In the genomic region with DNA sequence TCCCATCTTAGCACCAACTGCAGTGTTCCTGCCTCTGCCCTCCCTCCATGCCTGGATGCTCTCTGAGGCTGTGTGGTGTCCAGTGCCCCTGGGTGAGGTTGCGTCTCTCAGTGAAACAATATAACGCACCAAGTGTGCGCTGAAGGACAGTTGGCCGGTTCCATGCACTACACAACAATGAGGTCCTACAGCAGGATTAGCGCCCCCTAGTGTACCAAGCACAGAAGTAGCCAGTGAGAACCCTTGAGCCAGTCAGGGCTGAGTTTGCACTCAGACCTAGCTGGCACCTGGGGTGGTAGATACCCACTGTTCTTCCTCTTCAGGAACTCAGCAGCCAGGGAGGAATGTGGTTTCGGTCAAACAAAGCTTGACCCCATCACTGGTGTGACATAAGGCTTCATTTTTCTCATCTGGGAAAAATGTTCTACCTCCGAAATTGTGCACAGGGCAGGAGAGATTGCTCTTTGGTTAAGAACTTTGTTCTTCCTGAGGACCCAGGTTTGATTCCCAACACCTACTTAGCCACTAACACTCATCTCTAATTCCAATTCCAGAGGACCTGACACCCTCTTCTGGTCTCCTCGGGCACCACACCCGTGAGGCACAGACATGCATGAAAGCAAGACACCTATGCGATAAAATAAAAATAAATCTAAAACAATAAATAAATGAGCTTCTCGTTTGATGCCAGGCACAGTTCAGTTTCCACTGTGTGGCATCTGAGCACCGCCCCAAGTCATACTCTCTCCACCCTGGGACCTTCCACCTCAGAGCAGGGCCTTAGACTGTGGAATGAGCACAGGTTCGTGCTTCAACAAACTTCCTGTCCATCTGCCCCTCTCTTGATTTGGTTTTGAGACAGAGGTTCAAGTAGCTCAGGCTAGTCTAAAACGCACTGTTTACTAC, we compare ENCODE assay signal across 13 mouse cellular contexts. TPM values are rescaled to one million over a fixed set of nuclear protein-coding genes. Genes with fewer than 3 reads are reported as not detected.
DNase-seq lines count a peak whose midpoint lies in the region; ATAC-seq and TF ChIP-seq lines count a peak whose summit lies in the region.
"Had no signal": no experiment of that assay in that cellular context is flagged by ENCODE, and none has a peak within 500 bp of the region (broad histone marks: within the 10 kb centered on the region; RNA-seq: fewer than 3 reads in every experiment).

No protein-coding gene starts in this region.

- DNase-seq in hindbrain, postnatal 0 days (ENCODE audit: low spot score) = no peak
- no peak for DNase-seq in hindbrain, embryonic 14.5 days (ENCODE audit: low spot score)
- peak; percentile 51 for DNase-seq in CD4-positive helper T cell, adult 2 months (ENCODE audit: low read depth, low spot score)
- DNase-seq in frontal cortex, adult 2 months (ENCODE audit: extremely low spot score in 1 of 2, low spot score in 1 of 2) = no peak
- no peak for DNase-seq in heart, postnatal 4 days
- DNase-seq: adrenal gland, adult 2 months; kidney, postnatal 10 days; right cerebral cortex, postnatal 4 days had no signal

- no peak for ATAC-seq in hindbrain, postnatal 0 days
- ATAC-seq in hindbrain, embryonic 14.5 days (ENCODE audit: low FRiP score) = no peak
- no peak for ATAC-seq in liver, embryonic 16.5 days (ENCODE audit: low read depth)
- no peak for ATAC-seq in frontal cortex, adult (ENCODE audit: low TSS enrichment)
- ATAC-seq: forebrain, embryonic 13.5 days had no signal

- no peaks in the 10 kb centered on the region for H3K9me3 ChIP-seq in hindbrain, postnatal 0 days (ENCODE audit: low read length)
- no peaks in the 10 kb centered on the region for H3K9me3 ChIP-seq in hindbrain, embryonic 14.5 days (ENCODE audit: control insufficient read depth, low read length)
- no peaks in the 10 kb centered on the region for H3K9me3 ChIP-seq in liver, embryonic 16.5 days (replicated peaks; ENCODE audit: control insufficient read depth, low read length)
- H3K9me3 ChIP-seq: forebrain, embryonic 13.5 days had no signal

- 86% methylated on average over 14 of the region's 14 CpGs for WGBS in hindbrain, postnatal 0 days
- 87% methylated on average over 14 of the region's 14 CpGs for WGBS in hindbrain, embryonic 14.5 days
- 69% methylated on average over 14 of the region's 14 CpGs for WGBS in liver, embryonic 16.5 days (ENCODE audit: insufficient replicate concordance)

- H3K4me2 ChIP-seq in hindbrain, postnatal 0 days (ENCODE audit: low read depth, low read length) = no peak overlapping the region
- H3K4me2 ChIP-seq in hindbrain, embryonic 14.5 days (replicated peaks) = no peak overlapping the region
- H3K4me2 ChIP-seq in liver, embryonic 16.5 days (ENCODE audit: low read depth, low read length) = no peak overlapping the region
- H3K4me2 ChIP-seq: forebrain, embryonic 13.5 days; midbrain, embryonic 11.5 days had no signal

- no peak for TF ChIP-seq POLR2A in bone marrow macrophage, adult 2 months (IDR thresholded peaks at IDR 0.05; ENCODE audit: borderline replicate concordance, low read depth, low read length)

- H3K36me3 ChIP-seq in hindbrain, postnatal 0 days (ENCODE audit: insufficient read depth, low read length) = no peaks in the 10 kb centered on the region
- H3K36me3 ChIP-seq in hindbrain, embryonic 14.5 days (replicated peaks; ENCODE audit: control insufficient read depth, insufficient read depth) = no peaks in the 10 kb centered on the region; the same call in 1 of the 2 replicates
- H3K36me3 ChIP-seq in liver, embryonic 16.5 days (ENCODE audit: control insufficient read depth, insufficient read depth) = no peaks in the 10 kb centered on the region

- H3K4me1 ChIP-seq in hindbrain, postnatal 0 days (ENCODE audit: insufficient read depth, low read length) = no peaks in the 10 kb centered on the region
- H3K4me1 ChIP-seq in hindbrain, embryonic 14.5 days (replicated peaks; ENCODE audit: control insufficient read depth, insufficient read depth, low read length) = no peaks in the 10 kb centered on the region
- H3K4me1 ChIP-seq in bone marrow macrophage, adult 2 months (ENCODE audit: control insufficient read depth, insufficient read depth, low read length) = peaks cover 19% of the 10 kb centered on the region
- peaks cover 40% of the 10 kb centered on the region for H3K4me1 ChIP-seq in liver, embryonic 16.5 days (ENCODE audit: control insufficient read depth, low read depth, low read length)
- H3K4me1 ChIP-seq: forebrain, embryonic 13.5 days had no signal

- peak; percentile 49 for TF ChIP-seq CTCF in hindbrain, postnatal 0 days (IDR thresholded peaks at IDR 0.05; ENCODE audit: low read depth)
- peak; percentile 68 for TF ChIP-seq CTCF in bone marrow macrophage, adult 2 months (IDR thresholded peaks at IDR 0.05; ENCODE audit: low read depth, low read length)

- no peaks in the 10 kb centered on the region for H3K27me3 ChIP-seq in hindbrain, postnatal 0 days (ENCODE audit: insufficient read depth, low read length)
- H3K27me3 ChIP-seq in hindbrain, embryonic 14.5 days (ENCODE audit: control insufficient read depth, insufficient read depth, low read length) = no peaks in the 10 kb centered on the region
- H3K27me3 ChIP-seq in liver, embryonic 16.5 days (ENCODE audit: control insufficient read depth, insufficient read depth, low read depth, low read length) = no peaks in the 10 kb centered on the region
- H3K27me3 ChIP-seq: forebrain, embryonic 13.5 days had no signal

- no peak overlapping the region for H3K27ac ChIP-seq in hindbrain, postnatal 0 days
- no peak overlapping the region for H3K27ac ChIP-seq in hindbrain, embryonic 14.5 days
- no peak overlapping the region for H3K27ac ChIP-seq in bone marrow macrophage, adult 2 months (ENCODE audit: insufficient read depth, low read depth, low read length)
- 0 out of 2 replicates have a peak overlapping the region, but pooled peaks have one; percentile 3 for H3K27ac ChIP-seq in liver, embryonic 16.5 days (ENCODE audit: low read length)
- H3K27ac ChIP-seq: forebrain, embryonic 13.5 days had no signal

- H3K9ac ChIP-seq in hindbrain, postnatal 0 days (replicated peaks; ENCODE audit: low read length) = no peak overlapping the region
- no peak overlapping the region for H3K9ac ChIP-seq in hindbrain, embryonic 14.5 days
- no peak overlapping the region for H3K9ac ChIP-seq in liver, embryonic 16.5 days (ENCODE audit: low read depth, low read length)
- H3K9ac ChIP-seq: forebrain, embryonic 13.5 days had no signal

- no peak overlapping the region for H3K4me3 ChIP-seq in hindbrain, postnatal 0 days (ENCODE audit: low read length)
- H3K4me3 ChIP-seq in hindbrain, embryonic 14.5 days (replicated peaks; ENCODE audit: low read length) = no peak overlapping the region
- H3K4me3 ChIP-seq in bone marrow macrophage, adult 2 months (ENCODE audit: insufficient read depth, low read length) = no peak overlapping the region
- H3K4me3 ChIP-seq in liver, embryonic 16.5 days (ENCODE audit: low read depth, low read length) = no peak overlapping the region
- H3K4me3 ChIP-seq: forebrain, embryonic 13.5 days had no signal

RNA-seq across cellular contexts. Expression of gene Rps6ka1, which starts 9.5 kb away (rescaled TPM):
- total RNA-seq in hindbrain, postnatal 0 days (2014; rRNA removed) = 28.0 and 31.1 TPM in 2 replicates
- 20.4 and 22.6 TPM in 2 replicates for polyA plus RNA-seq in hindbrain, postnatal 0 days (2015; fragmentation: Nextera tagmentation; extraction: Ambion mirVana)
- polyA plus RNA-seq in hindbrain, embryonic 14.5 days (2014; fragmentation: Nextera tagmentation; extraction: Ambion mirVana) = 25.3 and 25.7 TPM in 2 replicates
- polyA plus RNA-seq in bone marrow macrophage, adult 2 months (2012; ENCODE audit: insufficient read depth, insufficient read length, missing spikeins) = 100 and 101 TPM in 2 replicates
- polyA plus RNA-seq in liver, embryonic 16.5 days (2015; fragmentation: Nextera tagmentation; extraction: Ambion mirVana) = 69.9 and 79.4 TPM in 2 replicates
- 10.8 and 12.8 TPM in 2 replicates for polyA plus RNA-seq in frontal cortex, adult 2 months (2012; rRNA removed)
- total RNA-seq in heart, postnatal 4 days (2021) = 10 to 100 TPM in 1 of 2 experiments, 1 to 10 TPM in 1; 9.1 to 10.7 TPM
